Mouse (Mus musculus) hindbrain, embryonic 15.5 days (tissue): ENCODE measurements around the gene Kcnj6. TPM values are rescaled to one million over a fixed set of nuclear protein-coding genes. Genes with fewer than 3 reads are reported as not detected.

Experiments used
- ATAC-seq: fragments of 200-750 bp; cut with Nextera tagmentation; 2 replicates; pipeline ENCODE4 v1.8.0; 2017; ENCODE audit warnings: low read depth, moderate number of reproducible peaks, moderate TSS enrichment; ENCODE audit not compliant: low FRiP score
- H3K27ac ChIP-seq: fragments of 300-500 bp; sonication (generic); replicated peaks from 2 replicates; pipeline ENCODE4 v1.5.1; 2015; ENCODE audit warnings: mild to moderate bottlenecking, inconsistent platforms
- H3K27me3 ChIP-seq: fragments of 300-500 bp; sonication (generic); 2 replicates; pipeline ENCODE4 v1.6.1; 2015; ENCODE audit warnings: control low read depth, inconsistent platforms
- H3K36me3 ChIP-seq: fragments of 300-500 bp; sonication (generic); 2 replicates; pipeline ENCODE4 v1.6.1; 2015; ENCODE audit warnings: control low read depth, inconsistent platforms
- H3K4me1 ChIP-seq: fragments of 300-500 bp; sonication (generic); replicated peaks from 2 replicates; pipeline ENCODE4 v1.6.1; 2015; ENCODE audit warnings: control low read depth, inconsistent platforms
- H3K4me2 ChIP-seq: fragments of 300-500 bp; sonication (generic); 2 replicates; pipeline ENCODE4 v1.6.1; 2015; ENCODE audit warnings: moderate library complexity, mild to moderate bottlenecking, inconsistent platforms
- H3K4me3 ChIP-seq: fragments of 300-500 bp; sonication (generic); 2 replicates; pipeline ENCODE4 v1.5.1; 2015; ENCODE audit warnings: mild to moderate bottlenecking, inconsistent platforms
- H3K9ac ChIP-seq: fragments of 300-500 bp; sonication (generic); 2 replicates; pipeline ENCODE4 v1.6.1; 2015; ENCODE audit warnings: inconsistent platforms
- H3K9me3 ChIP-seq: fragments of 300-500 bp; sonication (generic); 2 replicates; pipeline ENCODE4 v1.6.1; 2016; ENCODE audit warnings: control low read depth, inconsistent platforms
- WGBS: fragments of 180-500 bp; shearing (Covaris S2); methylation state at CpG from one replicate; pipeline ENCODE4 v1.1.7; 2015; 5-methylcytosine and 5-hydroxymethylcytosine counted together
- polyA plus RNA-seq: library from polyadenylated mRNA; unstranded; fragments of >200 nt; fragmentation: Nextera tagmentation; extraction: Ambion mirVana; gene quantifications from 2 replicates; pipeline ENCODE4 v1.2.1, GENCODE M21; 2015

Kcnj6 gene
- polyA plus RNA-seq, 1 experiment from 2014 or later: 4.6 TPM

DNA sequence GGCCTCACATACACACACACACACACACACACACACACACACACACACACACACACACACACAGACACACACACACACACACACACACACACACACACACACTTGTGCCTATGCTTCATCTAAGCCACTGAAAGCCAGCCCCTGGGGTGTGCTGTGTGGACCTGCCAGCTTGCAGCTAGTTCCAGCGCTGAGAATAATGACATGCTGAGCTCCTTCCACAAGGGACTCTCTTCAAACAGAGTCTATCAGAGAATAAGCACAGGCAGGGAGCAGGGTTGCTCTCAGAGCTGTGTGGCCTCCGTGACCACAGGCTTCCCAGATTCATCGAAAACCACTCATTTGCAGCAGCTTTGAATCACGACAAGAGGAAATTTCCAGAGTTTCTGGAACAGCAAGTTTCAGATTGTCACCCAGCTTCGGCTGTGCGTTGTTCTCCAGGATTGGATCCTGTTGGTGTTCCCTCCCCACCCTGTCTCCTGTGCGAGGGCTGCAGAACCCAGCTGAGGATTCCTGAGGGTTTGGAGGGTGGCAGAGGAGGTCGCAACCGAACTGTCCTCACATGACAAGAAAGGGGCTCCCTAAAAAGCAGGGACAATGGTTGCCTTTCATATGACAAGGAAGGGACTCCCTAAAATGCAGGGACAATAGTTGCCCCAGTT, 124.8 kb downstream of the Kcnj6 start:
- Histone ChIP-seq H3K9me3 (no peaks in the 10 kb centered on the region), H3K27me3 (no peaks in the 10 kb centered on the region), H3K27ac (no peak overlapping the region), H3K4me2 (no peak overlapping the region), H3K36me3 (no peaks in the 10 kb centered on the region), H3K9ac (no peak overlapping the region), H3K4me3 (no peak overlapping the region), H3K4me1 (no peaks in the 10 kb centered on the region; the same call in 1 of the 2 replicates)
- 28% methylated on average over 9 of the region's 9 CpGs for WGBS
- ATAC-seq: peak; percentile 65; the same call in 1 of the 2 replicates

DNA sequence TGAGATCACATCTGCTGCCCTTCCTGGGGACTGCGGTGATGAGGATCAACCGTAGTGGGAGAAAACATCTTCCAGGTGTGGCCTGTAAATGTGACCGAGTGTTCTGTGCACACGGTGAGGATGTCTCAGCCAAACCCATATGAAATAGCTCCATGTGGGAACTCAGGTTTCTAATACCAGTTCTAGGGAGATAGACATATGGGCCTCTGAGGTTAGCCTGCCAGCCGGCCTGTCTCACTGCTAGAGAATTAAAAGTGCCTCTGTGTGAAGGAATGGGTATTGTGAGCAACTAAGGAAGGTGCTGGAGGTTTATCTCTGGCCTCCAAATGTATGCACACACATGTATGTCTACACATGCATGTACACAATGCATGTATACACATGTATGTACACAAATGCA, 129.1 kb downstream of the Kcnj6 start:
- no peaks in the 10 kb centered on the region for H3K27me3 ChIP-seq
- H3K4me2 ChIP-seq: no peak overlapping the region
- ATAC-seq: no peak
- H3K9ac ChIP-seq: no peak overlapping the region
- WGBS: 80% methylated on average over 5 of the region's 5 CpGs
- H3K4me1 ChIP-seq: no peaks in the 10 kb centered on the region; the same call in 1 of the 2 replicates
- no peak overlapping the region for H3K4me3 ChIP-seq
- no peaks in the 10 kb centered on the region for H3K36me3 ChIP-seq
- H3K9me3 ChIP-seq: no peaks in the 10 kb centered on the region
- no peak overlapping the region for H3K27ac ChIP-seq

DNA sequence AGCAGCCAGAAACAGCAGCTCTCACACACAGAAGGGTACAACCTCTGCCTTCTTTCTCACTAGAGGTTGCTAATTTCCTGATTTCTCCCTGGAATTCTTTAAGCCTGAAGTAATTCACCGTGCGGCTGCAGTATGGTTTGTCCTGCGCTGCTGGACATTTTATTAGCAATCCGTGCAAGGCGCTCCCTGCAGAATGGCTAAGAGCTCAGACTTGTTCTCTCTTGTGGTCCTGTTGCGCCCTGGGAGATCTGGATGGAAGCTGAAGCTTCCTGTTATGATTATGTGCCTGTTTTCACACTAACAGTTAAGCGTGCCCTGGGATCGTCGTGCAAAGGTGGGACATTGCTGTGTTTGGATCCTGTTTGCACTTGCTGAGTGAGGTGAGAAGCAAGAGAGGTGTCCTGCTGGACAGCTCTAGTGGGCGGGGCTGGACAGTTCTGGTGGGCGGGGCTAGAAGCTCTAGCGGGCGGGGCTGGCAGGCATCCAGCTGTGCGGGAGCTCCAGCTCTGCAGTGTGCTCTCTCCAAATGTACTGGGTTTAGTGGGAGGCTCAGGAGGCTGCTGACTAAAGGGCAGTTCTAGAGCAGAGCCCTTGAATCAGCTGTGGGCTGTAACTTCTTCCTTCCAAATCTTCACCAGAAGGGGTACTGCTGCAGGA, 131.1 kb downstream of the Kcnj6 start:
- Histone ChIP-seq H3K4me2 (peak overlapping the region; percentile 3; the same call in 1 of the 2 replicates), H3K27ac (no peak overlapping the region), H3K27me3 (no peaks in the 10 kb centered on the region), H3K4me1 (no peaks in the 10 kb centered on the region; the same call in 1 of the 2 replicates), H3K4me3 (no peak overlapping the region), H3K9me3 (no peaks in the 10 kb centered on the region), H3K9ac (no peak overlapping the region), H3K36me3 (no peaks in the 10 kb centered on the region)
- no peak for ATAC-seq
- 47% methylated on average over 14 of the region's 14 CpGs for WGBS

DNA sequence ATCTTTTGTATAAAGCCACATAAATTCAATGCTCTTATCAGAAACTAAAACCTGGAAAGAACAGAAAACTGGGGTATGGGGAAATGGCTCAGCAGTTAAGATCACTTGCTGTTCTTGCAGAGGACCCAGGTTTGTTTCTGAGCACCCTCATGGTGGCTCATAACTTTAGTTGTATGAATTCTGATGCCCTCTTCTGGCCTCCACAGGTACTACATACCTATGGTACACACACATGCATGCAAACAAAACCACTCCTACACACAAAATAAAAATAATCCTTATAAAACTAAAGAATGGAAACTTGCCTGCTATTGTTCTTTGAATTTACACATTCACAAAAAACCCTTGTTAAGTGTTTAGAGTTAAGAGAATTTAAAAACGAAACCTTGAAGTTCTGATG, 131.7 kb downstream of the Kcnj6 start:
- 93% methylated on average over 1 of the region's 1 CpGs for WGBS
- Histone ChIP-seq H3K27ac (no peak overlapping the region), H3K4me2 (no peak overlapping the region), H3K36me3 (no peaks in the 10 kb centered on the region), H3K9ac (no peak overlapping the region), H3K9me3 (no peaks in the 10 kb centered on the region), H3K4me3 (no peak overlapping the region), H3K27me3 (no peaks in the 10 kb centered on the region), H3K4me1 (no peaks in the 10 kb centered on the region; the same call in 1 of the 2 replicates)
- no peak for ATAC-seq

DNA sequence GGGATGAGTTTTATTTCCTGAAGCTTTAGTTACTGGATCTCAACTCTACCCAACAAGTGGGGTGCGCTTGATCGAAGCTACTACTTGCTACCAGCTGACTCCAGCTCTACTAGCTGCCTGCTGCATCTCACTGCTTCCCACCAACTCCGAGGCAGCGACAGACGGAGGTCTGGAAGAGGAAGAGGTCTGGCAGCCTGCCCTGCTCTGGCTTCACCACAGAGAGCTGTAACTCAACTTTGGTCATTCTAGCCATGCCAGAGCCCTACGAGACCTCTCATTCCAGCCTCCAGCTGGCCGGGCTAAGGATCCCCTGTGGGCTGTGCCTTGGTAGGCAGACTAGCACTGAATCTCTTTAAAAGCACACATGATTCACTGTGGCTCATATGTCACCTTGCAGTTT, 132.4 kb downstream of the Kcnj6 start:
- Histone ChIP-seq H3K9ac (no peak overlapping the region), H3K4me2 (no peak overlapping the region), H3K27me3 (no peaks in the 10 kb centered on the region), H3K4me3 (no peak overlapping the region), H3K9me3 (no peaks in the 10 kb centered on the region), H3K4me1 (no peaks in the 10 kb centered on the region; the same call in 1 of the 2 replicates), H3K36me3 (no peaks in the 10 kb centered on the region), H3K27ac (no peak overlapping the region)
- WGBS: 86% methylated on average over 7 of the region's 7 CpGs
- ATAC-seq: no peak

DNA sequence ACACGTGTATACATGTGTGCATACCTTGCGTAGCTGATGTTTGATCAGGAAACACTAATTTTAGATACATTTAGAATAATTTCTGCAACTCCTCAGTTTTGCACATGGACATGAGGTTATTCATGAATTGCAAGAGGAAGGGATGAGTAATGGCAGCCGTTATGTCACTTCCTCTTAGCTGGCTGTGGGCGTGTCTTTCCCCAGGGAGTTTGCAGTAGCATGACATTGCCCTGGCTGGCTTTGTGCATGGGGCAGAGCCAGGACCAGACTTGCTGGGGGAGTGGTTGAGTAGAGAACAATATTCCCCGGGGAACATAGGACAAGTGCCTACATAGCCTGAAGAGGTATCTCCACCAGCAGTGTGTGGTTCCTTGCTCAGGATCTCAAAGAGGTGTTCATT, 134.0 kb downstream of the Kcnj6 start:
- H3K27me3 ChIP-seq: no peaks in the 10 kb centered on the region
- no peak overlapping the region for H3K27ac ChIP-seq
- H3K4me2 ChIP-seq: no peak overlapping the region
- H3K36me3 ChIP-seq: no peaks in the 10 kb centered on the region
- no peaks in the 10 kb centered on the region; the same call in 1 of the 2 replicates for H3K4me1 ChIP-seq
- no peak overlapping the region for H3K4me3 ChIP-seq
- H3K9ac ChIP-seq: no peak overlapping the region
- ATAC-seq: no peak
- no peaks in the 10 kb centered on the region for H3K9me3 ChIP-seq
- 95% methylated on average over 5 of the region's 5 CpGs for WGBS

DNA sequence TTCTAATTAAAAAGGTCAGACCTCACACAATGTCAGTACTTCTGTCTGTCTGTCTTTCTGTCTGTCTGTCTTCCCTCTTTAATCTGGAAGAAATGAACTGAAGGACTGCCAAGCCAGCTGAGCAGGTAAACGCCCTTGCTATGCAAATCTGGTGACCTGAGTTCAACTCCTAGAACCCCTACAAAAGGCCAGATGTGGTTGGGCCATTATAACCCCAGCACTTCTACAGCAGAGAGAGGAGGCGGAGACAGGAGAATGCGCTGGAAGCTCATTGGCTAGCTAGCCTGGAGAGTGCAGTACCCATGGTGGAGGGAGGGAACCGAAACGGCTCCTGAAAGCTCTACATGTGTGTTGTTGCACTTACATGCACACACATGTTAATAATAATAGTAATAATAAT, 141.5 kb downstream of the Kcnj6 start:
- H3K36me3 ChIP-seq: no peaks in the 10 kb centered on the region
- no peaks in the 10 kb centered on the region for H3K9me3 ChIP-seq
- no peak overlapping the region for H3K9ac ChIP-seq
- H3K27ac ChIP-seq: no peak overlapping the region
- no peak for ATAC-seq
- no peak overlapping the region for H3K4me3 ChIP-seq
- no peaks in the 10 kb centered on the region for H3K27me3 ChIP-seq
- 94% methylated on average over 5 of the region's 5 CpGs for WGBS
- no peak overlapping the region for H3K4me2 ChIP-seq
- no peaks in the 10 kb centered on the region for H3K4me1 ChIP-seq

DNA sequence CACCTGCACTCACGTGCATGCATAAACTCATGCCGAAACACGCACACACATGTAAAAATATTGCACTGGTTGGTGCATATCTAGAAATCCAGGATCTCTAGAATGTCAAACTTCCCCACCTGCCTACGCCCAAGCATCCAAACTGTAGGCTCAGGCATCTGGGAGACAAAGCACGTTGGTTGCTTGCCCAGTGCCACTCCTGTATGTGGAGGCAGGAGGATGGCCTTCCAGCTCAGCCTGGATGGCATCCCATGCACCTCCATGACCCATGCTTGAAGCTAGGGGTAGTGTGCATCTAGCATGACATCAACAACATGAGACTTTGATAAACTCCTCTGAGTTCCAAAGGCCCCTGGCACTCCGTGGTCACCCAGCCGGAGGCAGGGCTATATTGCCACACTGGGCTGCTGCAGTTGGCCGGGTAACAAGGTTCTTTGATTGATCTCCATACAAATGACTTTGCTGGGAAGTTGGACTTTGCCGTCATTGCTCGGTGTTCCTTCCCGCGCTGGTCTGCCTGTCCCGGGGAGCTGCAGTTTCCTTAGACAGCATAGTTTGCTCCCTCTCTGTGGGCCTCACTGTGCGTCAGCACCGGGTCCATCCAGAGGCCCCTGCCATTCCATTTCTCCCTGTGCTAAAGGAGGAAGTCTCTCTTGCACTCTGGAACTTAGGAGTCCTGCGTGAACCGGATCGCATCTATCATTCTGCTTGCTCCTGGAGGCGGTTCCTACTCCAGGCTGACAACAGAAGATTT, 144.9 kb downstream of the Kcnj6 start:
- Histone ChIP-seq H3K4me3 (no peak overlapping the region), H3K36me3 (no peaks in the 10 kb centered on the region), H3K27ac (no peak overlapping the region), H3K27me3 (no peaks in the 10 kb centered on the region), H3K9ac (no peak overlapping the region), H3K4me1 (0 out of 2 replicates have a peak, but pooled peaks cover 8% of the 10 kb centered on the region), H3K9me3 (no peaks in the 10 kb centered on the region), H3K4me2 (no peak overlapping the region)
- ATAC-seq: no peak
- WGBS: 68% methylated on average over 19 of the region's 19 CpGs

DNA sequence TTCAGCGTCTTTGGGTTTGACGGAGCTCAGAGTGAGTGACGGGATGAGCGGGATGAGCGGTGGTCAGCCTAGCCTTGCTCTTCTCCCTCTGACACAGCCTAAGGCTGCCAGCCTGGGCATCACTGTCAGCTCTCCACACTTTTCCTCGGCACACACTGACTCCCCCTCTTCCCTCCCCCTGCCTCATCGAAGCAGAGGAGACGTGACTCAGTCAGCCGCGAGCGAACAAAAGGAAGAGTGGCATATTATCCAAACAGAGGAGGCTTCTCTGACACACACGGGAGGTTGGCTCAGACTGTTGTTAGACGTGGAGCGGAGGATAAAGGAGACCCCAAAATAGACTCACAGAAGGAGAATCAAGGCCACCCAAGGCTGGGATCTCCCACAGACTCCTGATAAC, 147.1 kb downstream of the Kcnj6 start:
- peak; percentile 30; the same call in 1 of the 2 replicates for ATAC-seq
- 33% methylated on average over 14 of the region's 14 CpGs for WGBS
- no peak overlapping the region for H3K9ac ChIP-seq

DNA sequence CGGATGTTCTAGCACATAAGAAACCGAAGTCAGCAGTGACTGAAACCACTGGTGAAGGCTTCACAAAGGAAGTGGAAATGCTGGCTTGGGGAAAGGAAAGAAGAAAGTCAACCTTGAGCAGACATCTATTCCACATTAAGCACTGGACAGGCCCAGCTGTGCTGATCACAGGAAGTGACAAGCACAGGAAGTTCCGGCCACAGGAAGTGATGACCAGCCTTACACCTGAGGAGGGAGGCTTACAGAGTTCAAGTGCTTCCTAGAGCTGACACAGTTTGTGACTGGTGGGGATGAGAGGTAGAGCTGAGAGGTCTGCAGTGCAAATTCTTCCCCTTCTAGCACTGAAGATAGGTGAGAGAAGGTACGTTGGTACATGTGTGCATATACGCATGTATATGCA, 151.5 kb downstream of the Kcnj6 start:
- Histone ChIP-seq H3K9me3 (no peaks in the 10 kb centered on the region), H3K4me3 (no peak overlapping the region), H3K9ac (no peak overlapping the region), H3K4me1 (0 out of 2 replicates have a peak, but pooled peaks cover 8% of the 10 kb centered on the region), H3K27me3 (no peaks in the 10 kb centered on the region), H3K36me3 (no peaks in the 10 kb centered on the region), H3K4me2 (no peak overlapping the region), H3K27ac (no peak overlapping the region)
- no peak for ATAC-seq
- 93% methylated on average over 5 of the region's 5 CpGs for WGBS

More for the DNA sequence above, 147.1 kb downstream of the Kcnj6 start:
- Histone ChIP-seq H3K36me3 (no peaks in the 10 kb centered on the region), H3K9me3 (no peaks in the 10 kb centered on the region), H3K4me2 (0 out of 2 replicates have a peak overlapping the region, but pooled peaks have one; percentile 3), H3K4me3 (no peak overlapping the region), H3K27me3 (no peaks in the 10 kb centered on the region), H3K4me1 (0 out of 2 replicates have a peak, but pooled peaks cover 8% of the 10 kb centered on the region), H3K27ac (no peak overlapping the region)

DNA sequence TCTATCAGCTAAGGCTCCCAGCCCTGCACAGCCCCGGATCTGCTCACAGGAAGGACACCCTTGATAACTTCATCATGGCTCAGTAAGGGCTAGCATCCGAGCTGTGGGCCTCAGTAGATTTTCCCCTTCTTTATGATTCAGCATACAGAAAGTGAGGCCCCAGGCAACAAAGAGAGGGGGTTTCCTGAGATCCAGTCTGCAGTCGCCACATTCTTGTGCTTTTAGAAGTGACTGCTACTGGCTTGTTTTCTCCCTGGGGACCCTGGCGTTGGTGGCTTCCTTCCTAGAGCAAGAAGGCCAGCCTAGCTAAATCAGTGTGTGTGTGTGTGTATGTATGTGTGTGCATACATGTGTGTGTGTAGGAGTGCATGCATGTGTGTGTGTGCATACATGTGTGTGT, 152.7 kb downstream of the Kcnj6 start:
- no peak for ATAC-seq
- H3K4me3 ChIP-seq: no peak overlapping the region
- H3K9me3 ChIP-seq: no peaks in the 10 kb centered on the region
- no peaks in the 10 kb centered on the region for H3K27me3 ChIP-seq
- H3K4me1 ChIP-seq: no peaks in the 10 kb centered on the region
- no peak overlapping the region for H3K9ac ChIP-seq
- 62% methylated on average over 4 of the region's 4 CpGs for WGBS
- no peak overlapping the region for H3K27ac ChIP-seq
- no peak overlapping the region for H3K4me2 ChIP-seq
- H3K36me3 ChIP-seq: no peaks in the 10 kb centered on the region

DNA sequence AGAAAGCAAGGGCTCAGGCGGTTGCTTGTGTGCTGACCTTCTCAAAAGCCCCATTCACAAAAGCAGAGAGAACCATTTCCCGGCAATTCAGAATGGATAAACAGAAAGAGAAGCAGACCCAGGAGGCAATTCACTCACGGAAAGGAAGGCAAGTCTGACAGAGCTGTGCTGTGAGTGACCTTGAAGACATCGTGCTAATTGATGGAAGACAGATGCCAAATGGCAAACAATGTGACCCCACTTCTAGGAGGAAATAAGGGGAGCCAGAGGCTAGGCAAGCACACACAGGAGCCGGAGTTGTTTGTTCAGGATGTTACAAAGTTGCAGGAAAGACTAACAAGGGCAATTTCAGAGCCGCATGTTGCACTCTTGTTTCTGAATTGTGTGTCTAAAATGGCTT, 158.1 kb downstream of the Kcnj6 start:
- Histone ChIP-seq H3K4me2 (no peak overlapping the region), H3K27ac (no peak overlapping the region), H3K36me3 (no peaks in the 10 kb centered on the region), H3K27me3 (no peaks in the 10 kb centered on the region), H3K9me3 (no peaks in the 10 kb centered on the region), H3K4me3 (no peak overlapping the region), H3K4me1 (no peaks in the 10 kb centered on the region), H3K9ac (no peak overlapping the region)
- ATAC-seq: no peak
- WGBS: 48% methylated on average over 6 of the region's 6 CpGs
